Mouse (Mus musculus) erythroblast, embryonic 14.5 days (primary cell): ENCODE results near the gene Apex1.

Experiments
- GATA1 ChIP-seq: IDR thresholded peaks from 2 replicates; pipeline ENCODE4 v1.6.1; 2012; ENCODE audit warnings: low read length, inconsistent platforms, mixed read lengths
- TAL1 ChIP-seq: IDR thresholded peaks from 3 replicates; pipeline ENCODE4 v1.6.1; 2012; ENCODE audit warnings: low read length, inconsistent platforms, mixed read lengths

DNA sequence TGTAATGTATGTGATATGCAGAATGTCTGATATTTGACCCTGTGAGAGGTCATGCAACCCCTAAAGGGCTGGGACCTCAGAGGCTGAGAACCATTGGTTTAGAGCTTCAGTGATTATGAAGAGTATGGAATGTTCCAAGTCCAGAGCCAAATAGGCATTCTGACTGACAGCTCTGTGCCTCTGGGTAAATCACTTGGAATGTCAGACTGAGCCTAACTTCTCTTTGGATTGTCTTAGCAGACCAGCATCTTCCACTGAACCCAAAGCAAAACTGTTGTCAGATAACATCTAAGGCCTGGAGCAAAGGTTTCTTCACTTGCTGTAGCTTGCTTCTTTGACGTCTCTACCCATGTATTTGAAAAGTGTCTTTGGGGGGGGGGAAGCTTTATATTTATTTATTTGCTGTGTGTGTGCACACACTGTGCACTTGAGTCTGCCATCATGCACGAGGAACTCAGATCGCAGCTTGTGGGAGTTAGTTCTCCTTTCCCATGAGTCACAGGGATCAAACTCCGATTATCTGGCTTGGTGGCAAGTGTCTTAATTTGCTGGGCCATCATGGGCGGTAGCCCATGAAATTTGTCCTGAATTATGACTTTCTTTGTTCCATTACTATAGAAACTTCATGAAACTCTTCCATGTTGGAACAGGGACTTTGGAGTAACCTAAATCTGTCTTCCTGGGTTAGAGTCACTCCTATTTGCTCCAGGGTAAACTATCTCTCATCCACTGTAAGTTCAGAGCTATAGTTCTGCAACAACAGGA, 43.6 kb downstream of the Apex1 start:
- no peak for TF ChIP-seq GATA1
- no peak for TF ChIP-seq TAL1
